Mouse (Mus musculus) heart, postnatal 0 days (tissue): ENCODE measurements at regions not wholly inside any gene's neighbourhood (a gene's known extent, or its start where the extent isn't known, plus 50 kb on each side); places are given as distances from the start of the nearest gene placed in this dataset.

Experiments used
- CTCF ChIP-seq: IDR thresholded peaks from 2 replicates; pipeline ENCODE4 v1.5.1; 2016; ENCODE audit warnings: antibody characterized with exemption, control low read depth, low read depth
- EP300 ChIP-seq: IDR thresholded peaks from 2 replicates; pipeline ENCODE4 v1.6.1; 2016; ENCODE audit warnings: antibody characterized with exemption, low read depth

DNA sequence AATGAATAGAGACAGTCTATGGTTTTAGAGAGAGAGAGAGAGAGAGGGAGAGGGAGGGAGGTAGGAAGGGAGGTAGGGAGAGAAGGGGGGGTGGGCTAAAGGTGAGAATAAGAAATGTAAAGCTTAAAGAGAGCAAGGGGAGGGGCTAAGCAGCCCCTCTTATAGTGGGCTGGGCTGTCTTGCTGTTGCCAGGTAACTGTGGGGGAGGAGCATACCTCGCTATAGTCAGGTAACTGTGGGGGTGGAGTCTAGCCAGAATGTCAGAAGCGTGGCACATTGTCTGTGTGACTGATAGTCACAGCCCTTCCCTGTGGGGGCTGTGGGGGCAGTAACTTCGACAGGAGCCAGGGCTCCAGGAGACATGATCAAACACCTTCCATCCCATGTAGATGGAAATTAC is 786.4 kb upstream of the Nr2f1 start:
- TF ChIP-seq CTCF (no peak), EP300 (no peak)
